Mouse (Mus musculus): ENCODE results near the gene Pkmyt1. TPM values are rescaled to one million over a fixed set of nuclear protein-coding genes. Genes with fewer than 3 reads are reported as not detected.
"Not testable (repeated sequence)": the region's sequence is repeated elsewhere in the genome, so short reads cannot be mapped to it uniquely, and the experiment has no call there.

The Pkmyt1 gene
- total and polyA plus RNA-seq, 2 experiments from 2014 or later, result 9.0 to 18.2 TPM

DNA sequence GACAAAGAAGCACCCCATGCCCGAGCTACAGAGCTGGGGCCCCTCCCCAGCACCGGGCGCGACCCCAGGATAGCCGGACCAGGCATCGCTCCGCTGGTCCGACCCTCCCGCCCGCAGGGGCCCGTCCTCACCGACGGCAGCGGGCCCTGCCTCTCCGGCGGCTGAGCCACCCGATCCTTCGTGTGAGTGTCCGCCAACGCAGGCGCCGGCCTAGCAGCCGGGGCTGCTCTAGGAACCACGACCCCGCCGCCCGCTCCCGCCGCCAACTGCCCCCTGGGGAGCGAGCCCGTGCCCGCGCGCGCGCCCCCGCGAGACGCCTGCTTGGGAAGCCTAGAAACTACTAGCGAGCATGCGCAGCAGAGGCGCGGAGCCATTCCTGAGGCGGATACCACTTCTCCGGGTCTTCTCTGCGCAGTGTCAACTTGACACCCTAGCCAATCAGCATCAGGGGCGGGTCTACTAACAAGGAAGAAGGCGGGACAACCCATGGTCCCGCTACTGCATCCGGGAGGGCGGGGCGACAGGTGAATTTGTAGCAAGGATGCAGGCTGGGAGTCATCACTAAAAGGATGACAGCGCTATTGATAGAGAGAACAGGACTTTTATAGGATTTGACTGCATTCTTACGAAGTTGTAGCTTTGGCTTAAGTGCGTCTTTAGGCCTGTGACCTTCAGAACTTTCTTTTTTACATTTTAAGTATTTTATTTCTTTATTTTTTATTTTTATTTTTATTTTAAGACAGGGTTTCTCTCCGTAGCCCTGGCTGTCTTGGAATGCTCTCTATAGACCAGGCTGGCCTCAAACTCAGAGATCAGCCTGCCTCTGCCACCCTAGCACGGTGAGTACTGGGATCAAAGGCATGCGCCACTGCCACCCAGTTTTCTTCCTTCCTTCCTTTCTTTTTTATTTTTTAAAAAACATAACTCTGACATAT lies 45.4 kb downstream of the Pkmyt1 start, which contains the start of gene Flywch1:
Gene Flywch1 (minus strand): TSS at position 319 of the 935 bp plus-strand sequence.
- Histone ChIP-seq H3K9me3 (replicated peaks; ENCODE audit: control insufficient read depth, low read length) (no peaks in the 10 kb centered on the region), H3K4me3 (ENCODE audit: low read depth, low read length) (peak within 1 kb of the TSS; percentile 81), H3K27ac (ENCODE audit: low read depth) (peak within 1 kb of the TSS; percentile 80), H3K9ac (replicated peaks; ENCODE audit: low read depth, low read length) (peak within 1 kb of the TSS; percentile 83), H3K4me2 (ENCODE audit: low read depth, low read length) (peak within 1 kb of the TSS; percentile 80), H3K4me1 (ENCODE audit: control insufficient read depth, insufficient read depth) (peaks cover 13% of the 10 kb centered on the region), H3K36me3 (replicated peaks; ENCODE audit: control insufficient read depth, insufficient read depth, low read length) (no peaks in the 10 kb centered on the region), H3K27me3 (ENCODE audit: control insufficient read depth, insufficient read depth, low read length) (no peaks in the 10 kb centered on the region)
- peak; percentile 98 for DNase-seq (ENCODE audit: low spot score)
- peak; percentile 97 for ATAC-seq (ENCODE audit: insufficient read depth, low read depth)
- TF ChIP-seq CTCF (IDR thresholded peaks at IDR 0.05; ENCODE audit: low read depth) (no peak), EP300 (IDR thresholded peaks at IDR 0.05; ENCODE audit: low read depth) (peak; percentile 85)
- WGBS, result 4% methylated on average over 50 of the region's 58 CpGs

GRCm38 (mm10) chr17:23772219-23772556 lies 46.1 kb downstream of the Pkmyt1 start:
- not testable (repeated sequence) for H3K9me3 ChIP-seq (replicated peaks; ENCODE audit: control insufficient read depth, low read length); H3K36me3 ChIP-seq (replicated peaks; ENCODE audit: control insufficient read depth, insufficient read depth, low read length); H3K9ac ChIP-seq (replicated peaks; ENCODE audit: low read depth, low read length); ATAC-seq (ENCODE audit: insufficient read depth, low read depth); H3K4me3 ChIP-seq (ENCODE audit: low read depth, low read length); DNase-seq (ENCODE audit: low spot score); H3K27me3 ChIP-seq (ENCODE audit: control insufficient read depth, insufficient read depth, low read length); H3K27ac ChIP-seq (ENCODE audit: low read depth); H3K4me2 ChIP-seq (ENCODE audit: low read depth, low read length)
- WGBS, result 72% methylated on average over 2 of the region's 2 CpGs
- H3K4me1 ChIP-seq (ENCODE audit: control insufficient read depth, insufficient read depth), result peaks cover 13% of the 10 kb centered on the region

- no peak overlapping the region for H3K4me3 ChIP-seq (ENCODE audit: low read depth, low read length)
- no peak overlapping the region for H3K4me2 ChIP-seq (ENCODE audit: low read depth, low read length)
- no peak for DNase-seq (ENCODE audit: low spot score)
- WGBS, result 63% methylated on average over 6 of the region's 6 CpGs
- ATAC-seq (ENCODE audit: insufficient read depth, low read depth), result no peak
- H3K27ac ChIP-seq (ENCODE audit: low read depth), result no peak overlapping the region
- no peaks in the 10 kb centered on the region for H3K27me3 ChIP-seq (ENCODE audit: control insufficient read depth, insufficient read depth, low read length)
- peaks cover 13% of the 10 kb centered on the region for H3K4me1 ChIP-seq (ENCODE audit: control insufficient read depth, insufficient read depth)
- H3K9me3 ChIP-seq (replicated peaks; ENCODE audit: control insufficient read depth, low read length), result no peaks in the 10 kb centered on the region
- no peak overlapping the region for H3K9ac ChIP-seq (replicated peaks; ENCODE audit: low read depth, low read length)
- TF ChIP-seq CTCF (IDR thresholded peaks at IDR 0.05; ENCODE audit: low read depth) (no peak), EP300 (IDR thresholded peaks at IDR 0.05; ENCODE audit: low read depth) (no peak)
- H3K36me3 ChIP-seq (replicated peaks; ENCODE audit: control insufficient read depth, insufficient read depth, low read length), result no peaks in the 10 kb centered on the region
Observed at GRCm38 (mm10) chr17:23773676-23774075, 47.5 kb downstream of the Pkmyt1 start.

GRCm38 (mm10) chr17:23774090-23774489 lies 48.0 kb downstream of the Pkmyt1 start:
- no peak overlapping the region for H3K4me2 ChIP-seq (ENCODE audit: low read depth, low read length)
- H3K9ac ChIP-seq (replicated peaks; ENCODE audit: low read depth, low read length), result no peak overlapping the region
- ATAC-seq (ENCODE audit: insufficient read depth, low read depth), result peak; percentile 45
- H3K27me3 ChIP-seq (ENCODE audit: control insufficient read depth, insufficient read depth, low read length), result no peaks in the 10 kb centered on the region
- H3K36me3 ChIP-seq (replicated peaks; ENCODE audit: control insufficient read depth, insufficient read depth, low read length), result no peaks in the 10 kb centered on the region
- WGBS, result 4% methylated on average over 12 of the region's 12 CpGs
- H3K9me3 ChIP-seq (replicated peaks; ENCODE audit: control insufficient read depth, low read length), result no peaks in the 10 kb centered on the region
- peaks cover 13% of the 10 kb centered on the region for H3K4me1 ChIP-seq (ENCODE audit: control insufficient read depth, insufficient read depth)
- TF ChIP-seq CTCF (IDR thresholded peaks at IDR 0.05; ENCODE audit: low read depth), result peak; percentile 81
- TF ChIP-seq EP300 (IDR thresholded peaks at IDR 0.05; ENCODE audit: low read depth), result no peak
- no peak overlapping the region for H3K4me3 ChIP-seq (ENCODE audit: low read depth, low read length)
- no peak overlapping the region for H3K27ac ChIP-seq (ENCODE audit: low read depth)
- DNase-seq (ENCODE audit: low spot score), result peak; percentile 81

- no peak for DNase-seq (ENCODE audit: low spot score)
- Histone ChIP-seq H3K4me2 (ENCODE audit: low read depth, low read length) (no peak overlapping the region), H3K4me1 (ENCODE audit: control insufficient read depth, insufficient read depth) (0 out of 2 replicates have a peak, but pooled peaks cover 3% of the 10 kb centered on the region), H3K9me3 (replicated peaks; ENCODE audit: control insufficient read depth, low read length) (no peaks in the 10 kb centered on the region), H3K27ac (ENCODE audit: low read depth) (no peak overlapping the region), H3K4me3 (ENCODE audit: low read depth, low read length) (no peak overlapping the region), H3K27me3 (ENCODE audit: control insufficient read depth, insufficient read depth, low read length) (no peaks in the 10 kb centered on the region), H3K36me3 (replicated peaks; ENCODE audit: control insufficient read depth, insufficient read depth, low read length) (no peaks in the 10 kb centered on the region), H3K9ac (replicated peaks; ENCODE audit: low read depth, low read length) (no peak overlapping the region)
- no peak for ATAC-seq (ENCODE audit: insufficient read depth, low read depth)
- no peak for TF ChIP-seq CTCF (IDR thresholded peaks at IDR 0.05; ENCODE audit: low read depth)
- no peak for TF ChIP-seq EP300 (IDR thresholded peaks at IDR 0.05; ENCODE audit: low read depth)
- 76% methylated on average over 10 of the region's 10 CpGs for WGBS
Observed at GRCm38 (mm10) chr17:23776216-23776615, 50.1 kb downstream of the Pkmyt1 start.

Data from heart, postnatal 0 days (tissue).